Mouse (Mus musculus) forebrain, embryonic 16.5 days (tissue): Measurements from ENCODE around the gene Cyp19a1. TPM values are rescaled to one million over a fixed set of nuclear protein-coding genes. Genes with fewer than 3 reads are reported as not detected.
A peak's percentile ranks its signal among the peaks of the same experiment; 100 is the strongest.

ENCODE experiments used
- ATAC-seq: fragments of 200-750 bp; cut with Nextera tagmentation; 2 replicates; pipeline ENCODE4 v1.8.0; 2017; ENCODE audit warnings: mild to moderate bottlenecking, moderate library complexity
- H3K27ac ChIP-seq: fragments of 300-500 bp; sonication (generic); 2 replicates; pipeline ENCODE4 v1.5.1; 2014; ENCODE audit warnings: low read length, control low read depth
- H3K27me3 ChIP-seq: fragments of 300-500 bp; sonication (generic); replicated peaks from 2 replicates; pipeline ENCODE4 v1.6.1; 2014; ENCODE audit warnings: low read length; ENCODE audit not compliant: control insufficient read depth, insufficient read depth
- H3K36me3 ChIP-seq: fragments of 300-500 bp; sonication (generic); 2 replicates; pipeline ENCODE4 v1.6.1; 2014; ENCODE audit not compliant: control insufficient read depth, insufficient read depth
- H3K4me1 ChIP-seq: fragments of 300-500 bp; sonication (generic); replicated peaks from 2 replicates; pipeline ENCODE4 v1.6.1; 2014; ENCODE audit warnings: low read length; ENCODE audit not compliant: control insufficient read depth, insufficient read depth
- H3K4me2 ChIP-seq: fragments of 300-500 bp; sonication (generic); 2 replicates; pipeline ENCODE4 v1.6.1; 2014; ENCODE audit warnings: mild to moderate bottlenecking, low read length, control low read depth
- H3K4me3 ChIP-seq: fragments of 300-500 bp; sonication (generic); replicated peaks from 2 replicates; pipeline ENCODE4 v1.5.1; 2014; ENCODE audit warnings: mild to moderate bottlenecking, low read length, control low read depth
- H3K9ac ChIP-seq: fragments of 300-500 bp; sonication (generic); replicated peaks from 2 replicates; pipeline ENCODE4 v1.6.1; 2014; ENCODE audit warnings: low read depth, low read length, control low read depth
- H3K9me3 ChIP-seq: fragments of 300-500 bp; sonication (generic); 2 replicates; pipeline ENCODE4 v1.6.1; 2016; ENCODE audit warnings: low read length; ENCODE audit not compliant: control insufficient read depth
- WGBS: fragments of 180-500 bp; shearing (Covaris S2); extraction: QIAGEN DNeasy Blood & Tissue Kit; methylation state at CpG from one replicate; pipeline ENCODE4 v1.1.7; 2014; 5-methylcytosine and 5-hydroxymethylcytosine counted together
- polyA plus RNA-seq: library from polyadenylated mRNA; unstranded; fragments of >200 nt; fragmentation: Nextera tagmentation; extraction: Ambion mirVana; gene quantifications from 2 replicates; pipeline ENCODE4 v1.2.1, GENCODE M21; 2015

The Cyp19a1 gene
- polyA plus RNA-seq, 1 experiment from 2014 or later, result 2.1 TPM

GRCm38 (mm10) chr9:54194790-54195189, 73.1 kb downstream of the Cyp19a1 start:
- no peak overlapping the region for H3K4me2 ChIP-seq
- H3K27ac ChIP-seq, result no peak overlapping the region
- no peaks in the 10 kb centered on the region; the same call in 1 of the 2 replicates for H3K4me1 ChIP-seq
- H3K4me3 ChIP-seq, result no peak overlapping the region
- H3K9ac ChIP-seq, result no peak overlapping the region
- H3K9me3 ChIP-seq, result 0 out of 2 replicates have a peak, but pooled peaks cover 4% of the 10 kb centered on the region
- ATAC-seq, result no peak
- H3K36me3 ChIP-seq, result no peaks in the 10 kb centered on the region
- no peaks in the 10 kb centered on the region for H3K27me3 ChIP-seq
- 71% methylated on average over 5 of the region's 5 CpGs for WGBS

GRCm38 (mm10) chr9:54191435-54191834, 76.5 kb downstream of the Cyp19a1 start:
- 0 out of 2 replicates have a peak, but pooled peaks cover 4% of the 10 kb centered on the region for H3K9me3 ChIP-seq
- no peak overlapping the region for H3K27ac ChIP-seq
- 81% methylated on average over 3 of the region's 3 CpGs for WGBS
- H3K4me1 ChIP-seq, result no peaks in the 10 kb centered on the region; the same call in 1 of the 2 replicates
- H3K9ac ChIP-seq, result no peak overlapping the region
- H3K27me3 ChIP-seq, result no peaks in the 10 kb centered on the region
- ATAC-seq, result no peak
- no peak overlapping the region for H3K4me2 ChIP-seq
- H3K36me3 ChIP-seq, result no peaks in the 10 kb centered on the region
- no peak overlapping the region for H3K4me3 ChIP-seq

- 81% methylated on average over 7 of the region's 7 CpGs for WGBS
- Histone ChIP-seq H3K4me1 (no peaks in the 10 kb centered on the region), H3K27ac (no peak overlapping the region)
These were observed 85.4 kb downstream of the Cyp19a1 start for GRCm38 (mm10) chr9:54182484-54182883.

GRCm38 (mm10) chr9:54181330-54181729, 86.6 kb downstream of the Cyp19a1 start:
- Histone ChIP-seq H3K4me2 (no peak overlapping the region), H3K9ac (no peak overlapping the region), H3K4me3 (no peak overlapping the region), H3K36me3 (no peaks in the 10 kb centered on the region), H3K4me1 (no peaks in the 10 kb centered on the region), H3K9me3 (no peaks in the 10 kb centered on the region), H3K27me3 (no peaks in the 10 kb centered on the region), H3K27ac (no peak overlapping the region)
- ATAC-seq, result no peak
- WGBS, result 24% methylated on average over 2 of the region's 2 CpGs

More at GRCm38 (mm10) chr9:54182484-54182883, 85.4 kb downstream of the Cyp19a1 start:
- H3K9ac ChIP-seq, result no peak overlapping the region
- no peaks in the 10 kb centered on the region for H3K27me3 ChIP-seq
- H3K4me2 ChIP-seq, result no peak overlapping the region
- ATAC-seq, result no peak
- H3K4me3 ChIP-seq, result no peak overlapping the region
- no peaks in the 10 kb centered on the region for H3K9me3 ChIP-seq
- no peaks in the 10 kb centered on the region for H3K36me3 ChIP-seq

GRCm38 (mm10) chr9:54180216-54180615, 87.7 kb downstream of the Cyp19a1 start:
- no peaks in the 10 kb centered on the region for H3K27me3 ChIP-seq
- H3K36me3 ChIP-seq, result no peaks in the 10 kb centered on the region
- ATAC-seq, result no peak
- no peak overlapping the region for H3K9ac ChIP-seq
- no peak overlapping the region for H3K4me3 ChIP-seq
- no peaks in the 10 kb centered on the region for H3K4me1 ChIP-seq
- WGBS, result 77% methylated on average over 17 of the region's 17 CpGs
- H3K9me3 ChIP-seq, result no peaks in the 10 kb centered on the region
- H3K27ac ChIP-seq, result no peak overlapping the region
- no peak overlapping the region for H3K4me2 ChIP-seq

- H3K27ac ChIP-seq, result no peak overlapping the region
- H3K9me3 ChIP-seq, result no peaks in the 10 kb centered on the region
These were observed 98.4 kb downstream of the Cyp19a1 start for GRCm38 (mm10) chr9:54169489-54169888.

GRCm38 (mm10) chr9:54168425-54168824, 99.5 kb downstream of the Cyp19a1 start:
- no peak overlapping the region for H3K27ac ChIP-seq
- H3K4me3 ChIP-seq, result no peak overlapping the region
- no peaks in the 10 kb centered on the region for H3K27me3 ChIP-seq
- no peak overlapping the region for H3K9ac ChIP-seq
- no peaks in the 10 kb centered on the region for H3K9me3 ChIP-seq
- 83% methylated on average over 10 of the region's 10 CpGs for WGBS
- H3K4me2 ChIP-seq, result no peak overlapping the region
- H3K4me1 ChIP-seq, result no peaks in the 10 kb centered on the region
- ATAC-seq, result no peak
- H3K36me3 ChIP-seq, result no peaks in the 10 kb centered on the region

More at GRCm38 (mm10) chr9:54169489-54169888, 98.4 kb downstream of the Cyp19a1 start:
- peak; percentile 66; the same call in 1 of the 2 replicates for ATAC-seq
- Histone ChIP-seq H3K36me3 (no peaks in the 10 kb centered on the region), H3K4me2 (no peak overlapping the region), H3K4me1 (no peaks in the 10 kb centered on the region), H3K27me3 (no peaks in the 10 kb centered on the region), H3K4me3 (no peak overlapping the region), H3K9ac (no peak overlapping the region)
- 48% methylated on average over 5 of the region's 5 CpGs for WGBS

- no peaks in the 10 kb centered on the region for H3K4me1 ChIP-seq
- H3K9ac ChIP-seq, result no peak overlapping the region
- WGBS, result 67% methylated on average over 5 of the region's 5 CpGs
- no peaks in the 10 kb centered on the region for H3K9me3 ChIP-seq
- no peak overlapping the region for H3K4me3 ChIP-seq
- no peak overlapping the region for H3K27ac ChIP-seq
- no peaks in the 10 kb centered on the region for H3K27me3 ChIP-seq
- no peaks in the 10 kb centered on the region for H3K36me3 ChIP-seq
- 0 out of 2 replicates have a peak, but pooled peaks have one; percentile 49 for ATAC-seq
- H3K4me2 ChIP-seq, result no peak overlapping the region
These were observed 104.8 kb downstream of the Cyp19a1 start for GRCm38 (mm10) chr9:54163117-54163516.

- no peak overlapping the region for H3K4me2 ChIP-seq
- H3K9me3 ChIP-seq, result no peaks in the 10 kb centered on the region
- no peaks in the 10 kb centered on the region for H3K36me3 ChIP-seq
- no peaks in the 10 kb centered on the region for H3K27me3 ChIP-seq
- H3K9ac ChIP-seq, result no peak overlapping the region
- no peak overlapping the region for H3K27ac ChIP-seq
- 86% methylated on average over 5 of the region's 5 CpGs for WGBS
- no peak for ATAC-seq
- H3K4me3 ChIP-seq, result no peak overlapping the region
- H3K4me1 ChIP-seq, result no peaks in the 10 kb centered on the region
These were observed 114.2 kb downstream of the Cyp19a1 start for GRCm38 (mm10) chr9:54153679-54154078.

GRCm38 (mm10) chr9:54139191-54139590, 128.7 kb downstream of the Cyp19a1 start:
- no peaks in the 10 kb centered on the region for H3K9me3 ChIP-seq
- H3K36me3 ChIP-seq, result no peaks in the 10 kb centered on the region
- no peaks in the 10 kb centered on the region for H3K27me3 ChIP-seq
- no peak overlapping the region for H3K4me3 ChIP-seq
- H3K4me1 ChIP-seq, result no peaks in the 10 kb centered on the region
- no peak overlapping the region for H3K27ac ChIP-seq
- ATAC-seq, result no peak
- H3K9ac ChIP-seq, result no peak overlapping the region
- WGBS, result 100% methylated on average over 1 of the region's 1 CpGs
- no peak overlapping the region for H3K4me2 ChIP-seq
